Mouse (Mus musculus): ENCODE data around the gene Cxcr2. TPM values are rescaled to one million over a fixed set of nuclear protein-coding genes. Genes with fewer than 3 reads are reported as not detected.
"Not testable (repeated sequence)": the region's sequence is repeated elsewhere in the genome, so short reads cannot be mapped to it uniquely, and the experiment has no call there.

Cxcr2 gene
- polyA plus RNA-seq, 1 experiment from 2014 or later: 0.18 TPM

DNA sequence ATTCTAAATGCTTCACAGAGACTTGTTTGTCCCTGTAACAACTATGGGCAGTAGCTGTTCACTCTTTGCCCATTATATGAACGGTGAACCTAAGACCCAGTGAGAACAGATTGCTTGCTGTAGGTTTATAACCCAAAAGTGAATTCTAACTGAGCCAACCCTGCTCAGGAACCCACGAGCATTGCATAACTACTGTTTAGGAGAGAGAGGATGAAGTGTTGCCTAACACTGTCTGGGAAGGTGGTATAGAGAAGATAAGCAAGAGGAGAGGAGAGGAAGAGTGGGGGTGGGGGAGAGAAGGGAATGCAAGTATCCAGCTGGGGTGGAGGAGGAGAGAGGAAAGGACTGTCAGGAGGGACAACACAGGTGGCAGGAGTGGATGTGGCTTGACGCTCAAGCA is 2.7 kb upstream of the Cxcr2 start:
- H3K9me3 ChIP-seq: no peaks in the 10 kb centered on the region
- H3K27me3 ChIP-seq (ENCODE audit: insufficient read depth, poor library complexity, severe bottlenecking): no peaks in the 10 kb centered on the region
- WGBS: 87% methylated on average over 3 of the region's 3 CpGs
- no peak overlapping the region for H3K27ac ChIP-seq
- H3K4me1 ChIP-seq (replicated peaks): no peaks in the 10 kb centered on the region
- H3K4me3 ChIP-seq: no peak overlapping the region
- DNase-seq (ENCODE audit: low spot score): no peak
- no peaks in the 10 kb centered on the region for H3K36me3 ChIP-seq

GRCm38 (mm10) chr1:74155435-74156012 is 1.7 kb downstream of the Cxcr2 start:
- H3K27ac ChIP-seq: no peak overlapping the region
- DNase-seq (ENCODE audit: low spot score): no peak
- H3K36me3 ChIP-seq: no peaks in the 10 kb centered on the region
- WGBS: 95% methylated on average over 6 of the region's 6 CpGs
- no peaks in the 10 kb centered on the region for H3K27me3 ChIP-seq (ENCODE audit: insufficient read depth, poor library complexity, severe bottlenecking)
- no peaks in the 10 kb centered on the region for H3K9me3 ChIP-seq
- H3K4me3 ChIP-seq: no peak overlapping the region
- H3K4me1 ChIP-seq (replicated peaks): no peaks in the 10 kb centered on the region

DNA sequence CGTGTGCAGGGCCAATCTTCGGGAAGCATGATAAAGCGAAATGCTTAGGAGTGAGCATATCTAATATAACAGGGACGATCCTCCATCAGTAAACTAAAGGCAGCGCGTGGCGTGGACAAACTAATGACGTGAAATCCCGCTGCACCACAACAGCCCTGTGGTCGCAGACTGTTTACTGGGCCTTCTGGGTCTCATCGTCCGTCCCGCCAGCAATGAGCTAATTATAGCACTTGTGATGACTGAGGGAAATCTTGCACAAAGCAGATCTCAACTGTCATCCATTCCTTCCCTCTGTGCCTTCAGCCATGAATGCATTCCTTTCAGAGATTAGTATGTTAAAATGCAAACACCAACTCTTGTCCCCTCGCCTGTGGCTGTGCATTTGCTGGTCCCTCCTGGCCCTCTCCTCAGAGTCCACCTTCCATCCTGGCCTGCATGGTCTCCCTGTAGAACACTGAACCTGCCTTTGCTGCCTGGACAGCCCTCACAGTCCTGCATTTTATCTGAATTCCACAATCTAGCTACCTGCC is 2.7 kb downstream of the Cxcr2 start:
- Histone ChIP-seq H3K27me3 (ENCODE audit: insufficient read depth, poor library complexity, severe bottlenecking) (no peaks in the 10 kb centered on the region), H3K9me3 (no peaks in the 10 kb centered on the region), H3K36me3 (no peaks in the 10 kb centered on the region), H3K4me3 (no peak overlapping the region), H3K27ac (no peak overlapping the region), H3K4me1 (replicated peaks) (no peaks in the 10 kb centered on the region)
- WGBS: 85% methylated on average over 14 of the region's 14 CpGs
- no peak for DNase-seq (ENCODE audit: low spot score)

DNA sequence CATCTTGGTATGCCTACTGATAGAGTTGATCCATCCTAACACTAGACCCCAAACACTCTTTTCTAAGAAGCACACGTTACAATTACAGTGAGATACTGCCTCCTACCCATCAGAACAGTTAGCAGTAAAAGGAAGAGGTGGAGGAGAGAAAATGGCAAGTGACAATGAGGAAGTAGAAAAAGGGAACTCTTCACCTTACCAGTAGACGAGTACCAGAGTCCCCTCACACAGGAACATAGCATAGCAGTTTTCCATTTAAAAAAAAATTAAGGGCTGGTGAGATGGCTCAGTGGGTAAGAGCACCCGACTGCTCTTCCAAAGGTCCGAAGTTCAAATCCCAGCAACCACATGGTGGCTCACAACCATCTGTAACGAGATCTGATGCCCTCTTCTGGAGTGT is 5.8 kb downstream of the Cxcr2 start:
- 83% methylated on average over 5 of the region's 5 CpGs for WGBS
- not testable (repeated sequence) for H3K36me3 ChIP-seq, H3K9me3 ChIP-seq

DNA sequence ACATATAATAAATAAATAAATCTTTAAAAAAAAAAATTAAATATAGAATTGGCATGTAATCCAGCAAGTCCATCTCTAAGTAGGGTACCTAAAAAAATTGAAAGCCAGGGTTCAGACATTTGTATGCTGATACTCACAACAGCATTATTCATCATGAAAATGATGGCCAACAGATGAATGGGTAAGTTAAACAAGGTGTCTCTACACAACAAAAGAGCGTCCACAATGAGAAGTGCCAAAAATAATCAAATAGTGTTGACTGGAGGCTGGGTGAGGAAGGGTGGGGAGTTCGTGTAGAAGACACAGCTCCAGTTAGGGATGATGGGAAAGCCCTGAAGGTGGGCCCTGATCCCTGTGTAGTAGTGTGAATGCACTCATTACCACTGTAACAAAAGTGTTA is 6.2 kb downstream of the Cxcr2 start:
- no peak for DNase-seq (ENCODE audit: low spot score)
- Histone ChIP-seq H3K4me1 (replicated peaks) (no peaks in the 10 kb centered on the region), H3K27me3 (ENCODE audit: insufficient read depth, poor library complexity, severe bottlenecking) (no peaks in the 10 kb centered on the region), H3K27ac (no peak overlapping the region), H3K36me3 (no peaks in the 10 kb centered on the region), H3K9me3 (no peaks in the 10 kb centered on the region), H3K4me3 (no peak overlapping the region)
- WGBS: 85% methylated on average over 2 of the region's 2 CpGs

More for the DNA sequence above, 5.8 kb downstream of the Cxcr2 start:
- H3K27me3 ChIP-seq (ENCODE audit: insufficient read depth, poor library complexity, severe bottlenecking); H3K4me3 ChIP-seq; H3K4me1 ChIP-seq (replicated peaks); DNase-seq (ENCODE audit: low spot score); H3K27ac ChIP-seq: not testable (repeated sequence)

- WGBS: 86% methylated on average over 5 of the region's 5 CpGs
- H3K4me1 ChIP-seq (replicated peaks): no peaks in the 10 kb centered on the region
- no peaks in the 10 kb centered on the region for H3K9me3 ChIP-seq
- H3K27ac ChIP-seq: no peak overlapping the region
- no peak for DNase-seq (ENCODE audit: low spot score)
- H3K27me3 ChIP-seq (ENCODE audit: insufficient read depth, poor library complexity, severe bottlenecking): no peaks in the 10 kb centered on the region
- H3K4me3 ChIP-seq: no peak overlapping the region
- no peaks in the 10 kb centered on the region for H3K36me3 ChIP-seq
Measured at GRCm38 (mm10) chr1:74167136-74167535, 13.3 kb downstream of the Cxcr2 start.

DNA sequence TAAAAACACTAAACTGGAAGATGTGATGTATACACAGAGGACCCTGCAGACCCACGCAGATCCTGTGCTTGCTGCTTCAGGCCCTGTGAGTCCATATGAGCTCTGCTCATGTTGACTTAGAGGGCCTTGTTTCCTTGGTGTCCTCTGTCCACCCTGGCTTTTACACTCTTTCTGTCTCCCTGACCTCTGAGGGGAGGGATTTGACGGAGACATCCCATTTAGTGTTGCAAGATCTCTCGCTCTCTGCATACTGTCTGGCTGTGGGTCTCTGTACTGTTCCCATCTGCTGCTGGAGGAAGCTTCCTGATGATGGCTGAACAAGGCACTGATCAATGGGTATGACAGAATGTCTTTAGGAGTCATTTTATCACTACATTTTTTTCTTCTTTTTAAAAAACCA is 15.9 kb downstream of the Cxcr2 start:
- DNase-seq (ENCODE audit: low spot score): no peak
- Histone ChIP-seq H3K4me3 (no peak overlapping the region), H3K27me3 (ENCODE audit: insufficient read depth, poor library complexity, severe bottlenecking) (no peaks in the 10 kb centered on the region), H3K9me3 (no peaks in the 10 kb centered on the region), H3K36me3 (no peaks in the 10 kb centered on the region), H3K4me1 (replicated peaks) (no peaks in the 10 kb centered on the region), H3K27ac (no peak overlapping the region)
- 85% methylated on average over 3 of the region's 3 CpGs for WGBS

DNA sequence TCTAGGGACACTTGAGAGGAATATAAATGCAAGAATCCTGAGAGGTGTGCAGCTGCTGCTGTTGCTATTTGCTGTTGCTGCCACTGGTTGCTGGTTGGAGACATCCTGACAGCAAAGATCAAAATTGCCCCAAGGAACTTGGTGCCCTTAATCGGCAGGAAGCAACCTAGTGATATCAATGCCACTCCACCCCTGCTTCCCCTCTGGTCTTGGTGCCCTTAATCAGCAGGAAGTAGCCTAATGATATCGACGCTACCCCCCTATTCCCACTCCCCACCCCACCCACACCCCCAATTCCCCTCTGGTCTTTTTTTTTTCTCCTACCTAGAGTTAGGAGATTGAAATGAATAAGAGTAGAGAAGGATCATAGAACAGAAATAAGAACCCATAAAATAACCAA is 18.9 kb downstream of the Cxcr2 start:
- Histone ChIP-seq H3K9me3 (no peaks in the 10 kb centered on the region), H3K27ac (no peak overlapping the region), H3K36me3 (no peaks in the 10 kb centered on the region), H3K4me1 (replicated peaks) (no peaks in the 10 kb centered on the region), H3K4me3 (no peak overlapping the region), H3K27me3 (ENCODE audit: insufficient read depth, poor library complexity, severe bottlenecking) (no peaks in the 10 kb centered on the region)
- DNase-seq (ENCODE audit: low spot score): no peak
- WGBS: 92% methylated on average over 3 of the region's 3 CpGs

GRCm38 (mm10) chr1:74175731-74176130 is 21.9 kb downstream of the Cxcr2 start:
- Histone ChIP-seq H3K4me1 (replicated peaks) (peaks cover 6% of the 10 kb centered on the region; the same call in 1 of the 2 replicates), H3K27ac (no peak overlapping the region), H3K9me3 (no peaks in the 10 kb centered on the region), H3K4me3 (no peak overlapping the region), H3K36me3 (no peaks in the 10 kb centered on the region), H3K27me3 (ENCODE audit: insufficient read depth, poor library complexity, severe bottlenecking) (no peaks in the 10 kb centered on the region)
- DNase-seq (ENCODE audit: low spot score): no peak
- 79% methylated on average over 4 of the region's 4 CpGs for WGBS

DNA sequence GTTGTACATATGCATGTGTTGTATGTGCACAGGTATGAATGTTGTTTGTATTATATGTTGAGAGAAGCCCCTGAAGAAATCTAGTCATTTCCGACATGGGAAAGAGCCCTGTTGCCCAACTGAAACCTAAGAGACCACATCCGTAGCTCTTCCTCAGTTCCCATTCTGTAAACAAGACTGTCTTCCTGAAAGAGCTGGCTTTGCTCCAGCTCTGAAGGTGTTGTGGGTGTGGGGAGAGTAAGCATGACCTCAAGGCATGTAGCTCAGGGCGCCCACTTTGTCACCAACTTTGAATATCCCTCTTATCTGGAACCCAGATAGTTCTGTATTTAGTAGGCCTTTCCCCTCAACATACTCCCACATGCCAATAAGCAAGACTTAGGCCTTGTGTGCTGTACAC is 24.8 kb downstream of the Cxcr2 start:
- H3K4me3 ChIP-seq: no peak overlapping the region
- DNase-seq (ENCODE audit: low spot score): no peak
- 92% methylated on average over 3 of the region's 3 CpGs for WGBS

DNA sequence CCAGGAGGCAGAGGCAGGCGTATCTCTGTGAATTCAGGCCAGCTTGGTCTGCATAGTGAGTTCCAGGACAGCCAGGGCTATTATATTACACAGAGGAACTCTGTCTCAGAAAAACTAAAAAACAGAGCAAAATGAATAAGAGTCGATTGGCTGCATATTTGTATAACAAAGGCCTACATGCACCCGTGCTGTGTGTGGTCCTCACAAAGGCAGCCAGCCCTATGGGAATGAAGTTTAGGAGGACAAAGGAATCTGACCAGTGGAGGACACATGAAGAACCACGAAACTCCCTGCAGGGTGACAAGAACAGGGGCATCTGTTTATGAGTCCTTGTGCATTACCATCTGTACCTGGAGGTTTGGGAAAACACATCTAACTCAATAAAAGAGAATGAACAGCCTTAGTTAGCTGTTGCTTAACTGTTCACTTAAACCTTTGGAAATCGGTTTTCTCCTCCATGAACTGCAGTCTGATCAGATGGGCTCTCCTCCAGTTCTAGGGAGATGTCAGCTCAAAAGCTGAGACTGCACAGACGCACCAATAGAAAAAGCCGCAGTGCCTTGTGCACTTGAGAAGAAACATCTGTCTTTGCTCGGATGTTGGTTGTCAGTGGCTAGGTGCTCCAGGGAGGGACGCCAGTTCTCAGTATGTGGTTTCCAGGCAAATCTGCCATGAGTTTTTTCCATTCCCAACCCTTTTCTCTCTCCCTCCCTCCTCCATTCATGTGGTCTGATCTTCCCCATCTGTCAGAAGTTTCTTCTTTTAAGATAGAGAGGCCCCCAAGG is 26.0 kb downstream of the Cxcr2 start:
- DNase-seq (ENCODE audit: low spot score): no peak

More for the DNA sequence above, 24.8 kb downstream of the Cxcr2 start:
- H3K27me3 ChIP-seq (ENCODE audit: insufficient read depth, poor library complexity, severe bottlenecking): no peaks in the 10 kb centered on the region
- no peak overlapping the region for H3K27ac ChIP-seq
- peaks cover 6% of the 10 kb centered on the region; the same call in 1 of the 2 replicates for H3K4me1 ChIP-seq (replicated peaks)
- H3K9me3 ChIP-seq: no peaks in the 10 kb centered on the region
- no peaks in the 10 kb centered on the region for H3K36me3 ChIP-seq

GRCm38 (mm10) chr1:74181462-74181861 is 27.7 kb downstream of the Cxcr2 start:
- H3K27me3 ChIP-seq (ENCODE audit: insufficient read depth, poor library complexity, severe bottlenecking): no peaks in the 10 kb centered on the region
- H3K9me3 ChIP-seq: no peaks in the 10 kb centered on the region
- no peaks in the 10 kb centered on the region for H3K36me3 ChIP-seq
- no peak overlapping the region for H3K27ac ChIP-seq
- 72% methylated on average over 2 of the region's 2 CpGs for WGBS
- peaks cover 6% of the 10 kb centered on the region; the same call in 1 of the 2 replicates for H3K4me1 ChIP-seq (replicated peaks)
- no peak overlapping the region for H3K4me3 ChIP-seq
- DNase-seq (ENCODE audit: low spot score): no peak

More for the DNA sequence above, 26.0 kb downstream of the Cxcr2 start:
- WGBS: 63% methylated on average over 9 of the region's 9 CpGs
- Histone ChIP-seq H3K27ac (no peak overlapping the region), H3K9me3 (no peaks in the 10 kb centered on the region), H3K36me3 (no peaks in the 10 kb centered on the region), H3K4me3 (no peak overlapping the region), H3K4me1 (replicated peaks) (peaks cover 6% of the 10 kb centered on the region; the same call in 1 of the 2 replicates), H3K27me3 (ENCODE audit: insufficient read depth, poor library complexity, severe bottlenecking) (no peaks in the 10 kb centered on the region)

DNA sequence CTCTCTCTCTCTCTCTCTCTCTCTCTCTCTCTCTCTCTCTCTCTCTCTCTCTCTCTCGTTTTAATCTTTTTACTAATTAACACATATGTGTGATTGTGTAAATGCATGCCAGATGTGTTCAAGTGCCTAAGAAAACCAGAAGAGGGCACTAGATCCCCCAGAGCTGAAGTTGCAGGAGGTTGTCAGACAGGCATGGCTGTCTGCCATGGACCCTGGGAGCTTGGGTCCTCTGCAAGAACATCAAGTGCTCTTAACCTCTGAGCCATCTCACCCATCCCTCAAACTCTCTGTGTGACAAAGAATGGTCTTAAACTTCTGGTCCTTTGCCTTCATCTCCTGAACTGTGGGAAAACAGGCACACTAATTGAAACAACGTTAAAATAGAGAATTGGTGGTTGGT is 29.2 kb downstream of the Cxcr2 start:
- DNase-seq (ENCODE audit: low spot score): no peak
- no peak overlapping the region for H3K27ac ChIP-seq
- H3K36me3 ChIP-seq: no peaks in the 10 kb centered on the region
- H3K4me3 ChIP-seq: no peak overlapping the region
- 68% methylated on average over 2 of the region's 2 CpGs for WGBS
- H3K9me3 ChIP-seq: no peaks in the 10 kb centered on the region
- H3K27me3 ChIP-seq (ENCODE audit: insufficient read depth, poor library complexity, severe bottlenecking): no peaks in the 10 kb centered on the region
- peaks cover 6% of the 10 kb centered on the region; the same call in 1 of the 2 replicates for H3K4me1 ChIP-seq (replicated peaks)

Measured in hindbrain, embryonic 10.5 days (tissue).